Mouse (Mus musculus): ENCODE data around the gene Gm21292. TPM values are rescaled to one million over a fixed set of nuclear protein-coding genes. Genes with fewer than 3 reads are reported as not detected.
"Not testable (repeated sequence)": the region's sequence is repeated elsewhere in the genome, so short reads cannot be mapped to it uniquely, and the experiment has no call there.

The Gm21292 gene
- not detected for total RNA-seq (2021)
- long read RNA-seq, experiment 1, result 0 reads
- long read RNA-seq, experiment 2, result 0 reads

DNA sequence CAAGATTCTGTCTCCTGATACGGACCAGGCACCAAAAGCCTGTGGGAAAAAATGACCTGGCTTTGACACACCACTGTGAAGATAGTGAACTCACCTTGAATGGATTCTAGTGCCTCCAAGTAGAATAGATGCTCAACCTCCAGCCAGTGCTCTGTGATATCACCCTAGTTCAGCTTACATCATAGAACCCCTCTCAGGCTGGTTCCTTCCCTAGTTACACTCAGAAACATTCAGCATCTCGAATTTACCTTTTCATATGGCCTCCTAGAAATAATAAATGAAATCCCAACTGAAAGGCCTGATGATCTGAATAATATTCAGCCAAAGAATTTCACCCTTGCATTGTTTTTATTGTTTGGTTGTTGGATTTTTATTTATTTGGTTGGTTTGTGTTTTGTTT, at the start of gene Gm21292:
TSS of gene Gm21292 (minus strand) at position 101 of the 400 bp plus-strand sequence.
- DNase-seq, result not testable (repeated sequence)

Other genes with a start within 250 kb of the Gm21292 start
- not detected for gene Gm21721, start 68.3 kb upstream of the Gm21292 start, total RNA-seq (2021)
- gene Gm21812, start 213.3 kb upstream of the Gm21292 start, total RNA-seq (2021), result not detected